ENCODE assay signal across 8 mouse cellular contexts in genomic region chr6:34478677-34479360, GRCm38 (mm10). TPM values are rescaled to one million over a fixed set of nuclear protein-coding genes. Genes with fewer than 3 reads are reported as not detected.
A peak's percentile ranks its signal among the peaks of the same experiment; 100 is the strongest.
DNase-seq lines count a peak whose midpoint lies in the region; ATAC-seq and TF ChIP-seq lines count a peak whose summit lies in the region.

No protein-coding gene starts in this region.

- H3K27ac ChIP-seq in left cerebral cortex, adult 2 months, result peak overlapping the region; percentile 0; the same call in 1 of the 2 replicates
- no peak overlapping the region for H3K27ac ChIP-seq in forebrain, postnatal 0 days (ENCODE audit: low read depth, low read length)
- peak overlapping the region; percentile 75 for H3K27ac ChIP-seq in liver, embryonic 16.5 days (ENCODE audit: low read length)
- H3K27ac ChIP-seq in stomach, embryonic 15.5 days, result peak overlapping the region; percentile 64; the same call in 1 of the 2 replicates

- 0 out of 2 replicates have a peak overlapping the region, but pooled peaks have one; percentile 25 for H3K9ac ChIP-seq in forebrain, postnatal 0 days
- H3K9ac ChIP-seq in liver, embryonic 16.5 days (ENCODE audit: low read depth, low read length), result peak overlapping the region; percentile 50
- no peak overlapping the region for H3K9ac ChIP-seq in stomach, embryonic 15.5 days

- no peak for ATAC-seq in forebrain, postnatal 0 days
- peak; percentile 25 for ATAC-seq in liver, embryonic 16.5 days (ENCODE audit: low read depth)
- ATAC-seq in stomach, embryonic 15.5 days (ENCODE audit: insufficient read depth, low FRiP score, low read depth), result no peak

- peak overlapping the region; percentile 35 for H3K4me2 ChIP-seq in forebrain, postnatal 0 days (ENCODE audit: low read depth)
- peak overlapping the region; percentile 42 for H3K4me2 ChIP-seq in liver, embryonic 16.5 days (ENCODE audit: low read depth, low read length)
- no peak overlapping the region; the same call in 1 of the 2 replicates for H3K4me2 ChIP-seq in stomach, embryonic 15.5 days

- no peaks in the 10 kb centered on the region for H3K9me3 ChIP-seq in forebrain, postnatal 0 days (ENCODE audit: low read length)
- no peaks in the 10 kb centered on the region for H3K9me3 ChIP-seq in liver, embryonic 16.5 days (replicated peaks; ENCODE audit: control insufficient read depth, low read length)
- H3K9me3 ChIP-seq in stomach, embryonic 15.5 days, result no peaks in the 10 kb centered on the region

- intact Hi-C loops in left cerebral cortex, adult 2 months (cut with DNase I), result no loop called here

- peaks cover 14% of the 10 kb centered on the region for H3K4me1 ChIP-seq in forebrain, postnatal 0 days (ENCODE audit: insufficient read depth)
- H3K4me1 ChIP-seq in liver, embryonic 16.5 days (ENCODE audit: control insufficient read depth, low read depth, low read length), result peaks cover 54% of the 10 kb centered on the region
- peaks cover 14% of the 10 kb centered on the region for H3K4me1 ChIP-seq in stomach, embryonic 15.5 days

- no peak for TF ChIP-seq CTCF in left cerebral cortex, adult 2 months (IDR thresholded peaks at IDR 0.05)
- TF ChIP-seq CTCF in forebrain, postnatal 0 days (IDR thresholded peaks at IDR 0.05; ENCODE audit: low read depth), result no peak

- H3K4me3 ChIP-seq in left cerebral cortex, adult 2 months, result no peak overlapping the region; the same call in 1 of the 2 replicates
- no peak overlapping the region; the same call in 1 of the 2 replicates for H3K4me3 ChIP-seq in forebrain, postnatal 0 days (ENCODE audit: low read depth, low read length)
- H3K4me3 ChIP-seq in liver, embryonic 16.5 days (ENCODE audit: low read depth, low read length), result peak overlapping the region; percentile 54
- H3K4me3 ChIP-seq in stomach, embryonic 15.5 days (replicated peaks), result no peak overlapping the region; the same call in 1 of the 2 replicates

- no peaks in the 10 kb centered on the region for H3K36me3 ChIP-seq in forebrain, postnatal 0 days (ENCODE audit: insufficient read depth)
- H3K36me3 ChIP-seq in liver, embryonic 16.5 days (ENCODE audit: control insufficient read depth, insufficient read depth), result no peaks in the 10 kb centered on the region
- no peaks in the 10 kb centered on the region for H3K36me3 ChIP-seq in stomach, embryonic 15.5 days

- WGBS in forebrain, postnatal 0 days, result 8% methylated on average over 6 of the region's 6 CpGs
- WGBS in liver, embryonic 16.5 days (ENCODE audit: insufficient replicate concordance), result 32% methylated on average over 6 of the region's 6 CpGs
- 31% methylated on average over 6 of the region's 6 CpGs for WGBS in stomach, embryonic 15.5 days

- H3K27me3 ChIP-seq in forebrain, postnatal 0 days (ENCODE audit: insufficient read depth, low read length), result no peaks in the 10 kb centered on the region
- no peaks in the 10 kb centered on the region for H3K27me3 ChIP-seq in liver, embryonic 16.5 days (ENCODE audit: control insufficient read depth, insufficient read depth, low read depth, low read length)
- H3K27me3 ChIP-seq in stomach, embryonic 15.5 days (replicated peaks), result no peaks in the 10 kb centered on the region

- DNase-seq in left cerebral cortex, adult 2 months (ENCODE audit: extremely low spot score in 1 of 2, low spot score in 2 of 2), result no peak
- DNase-seq in left cerebral cortex, adult 11 months (ENCODE audit: low spot score), result no peak
- no peak for DNase-seq in forebrain, postnatal 0 days
- no peak for DNase-seq in ovary, adult 18-20 months (ENCODE audit: low spot score)
- DNase-seq in frontal cortex, postnatal 14 days (ENCODE audit: low spot score in 2 of 2), result no peak
- DNase-seq in right cerebral cortex, postnatal 14 days, result no peak

RNA-seq across cellular contexts. Expression of gene Bpgm, which starts 2.8 kb away (rescaled TPM):
- 10 to 100 TPM; 56.1 to 58.7 TPM for total RNA-seq in left cerebral cortex, adult 2 months (2021)
- 49.6 and 49.9 TPM in 2 replicates for total RNA-seq in forebrain, postnatal 0 days (2014; rRNA removed)
- polyA plus RNA-seq in forebrain, postnatal 0 days (2015; fragmentation: Nextera tagmentation; extraction: Ambion mirVana), result 70.3 and 72.6 TPM in 2 replicates
- 223 TPM in 2 replicates for polyA plus RNA-seq in liver, embryonic 16.5 days (2015; fragmentation: Nextera tagmentation; extraction: Ambion mirVana)
- polyA plus RNA-seq in stomach, embryonic 15.5 days (2015; fragmentation: Nextera tagmentation; extraction: Ambion mirVana), result 48.0 and 54.6 TPM in 2 replicates
